ENCODE assay signal across 8 mouse cellular contexts in the genomic region with DNA sequence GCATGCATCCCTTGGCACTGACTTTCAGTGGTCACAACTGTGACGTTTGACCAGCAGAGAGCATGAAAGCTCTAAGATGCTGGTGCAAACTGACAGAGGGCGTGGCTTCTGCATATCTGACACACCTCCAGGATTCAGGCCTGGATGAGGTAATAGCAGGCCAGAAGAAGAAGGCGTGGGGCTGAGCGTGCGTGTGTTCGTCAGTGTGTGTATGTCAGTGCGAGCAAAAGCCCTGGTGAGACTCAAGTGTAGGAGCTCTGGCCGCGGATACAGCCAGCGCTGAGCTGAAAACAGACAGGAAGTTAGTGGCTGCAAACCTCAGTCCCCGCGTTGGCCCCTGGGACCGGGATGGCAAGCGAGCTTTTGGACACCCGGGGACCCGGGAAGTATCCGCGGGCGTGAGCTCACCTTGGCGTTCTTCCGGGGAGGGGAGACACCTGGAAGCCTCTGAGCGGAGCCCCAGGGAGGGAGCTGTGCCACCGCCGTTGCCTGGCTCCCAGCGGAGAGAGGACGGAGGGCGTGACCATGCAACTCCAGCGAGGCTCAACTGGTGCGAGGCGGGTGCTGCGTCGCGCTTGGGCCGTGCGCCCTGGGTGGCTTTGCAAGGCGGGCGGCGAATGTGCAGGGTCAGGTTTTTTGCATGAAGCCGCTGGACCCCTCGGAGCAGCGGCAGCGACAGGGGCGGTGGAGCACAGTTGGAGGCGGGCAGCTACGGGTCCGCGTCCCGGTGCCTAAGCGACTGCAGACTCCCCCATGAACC. TPM values are rescaled to one million over a fixed set of nuclear protein-coding genes. Genes with fewer than 3 reads are reported as not detected.
A peak's percentile ranks its signal among the peaks of the same experiment; 100 is the strongest.
DNase-seq lines count a peak whose midpoint lies in the region; ATAC-seq and TF ChIP-seq lines count a peak whose summit lies in the region.

No protein-coding gene starts in this region.

- peak overlapping the region; percentile 68 for H3K4me3 ChIP-seq in cerebellum, adult 2 months (replicated peaks; ENCODE audit: insufficient read depth, low read depth, low read length)
- H3K4me3 ChIP-seq in forebrain, embryonic 16.5 days (replicated peaks; ENCODE audit: low read length) = peak overlapping the region; percentile 74
- H3K4me3 ChIP-seq in layer of hippocampus, adult 2 months = peak overlapping the region; percentile 82
- peak overlapping the region; percentile 57 for H3K4me3 ChIP-seq in lung, embryonic 14.5 days (ENCODE audit: low read depth, low read length)

- TF ChIP-seq POLR2A in cerebellum, adult 2 months (IDR thresholded peaks at IDR 0.05; ENCODE audit: borderline replicate concordance, insufficient read depth, low read length) = peak; percentile 62; the same call in 1 of the 2 replicates

- in situ Hi-C loops in Patski (cut with MboI; ENCODE audit: low pct_unique_long_range_greater_than_20kb) = no loop called here

- peak; percentile 90 for TF ChIP-seq CTCF in Patski (IDR thresholded peaks at IDR 0.05)
- peak; percentile 47 for TF ChIP-seq CTCF in cerebellum, adult 2 months (IDR thresholded peaks at IDR 0.05; ENCODE audit: borderline replicate concordance, insufficient read depth, low read depth, low read length)
- peak; percentile 54 for TF ChIP-seq CTCF in layer of hippocampus, adult 2 months (conservative IDR thresholded peaks at IDR 0.05)
- peak; percentile 53 for TF ChIP-seq CTCF in lung, embryonic 14.5 days (IDR thresholded peaks at IDR 0.05; ENCODE audit: low read depth)

- peaks cover 7% of the 10 kb centered on the region for H3K27me3 ChIP-seq in Patski
- no peaks in the 10 kb centered on the region for H3K27me3 ChIP-seq in cerebellum, adult 2 months (ENCODE audit: control insufficient read depth, insufficient read depth, low read length)
- H3K27me3 ChIP-seq in forebrain, embryonic 16.5 days (replicated peaks; ENCODE audit: control insufficient read depth, insufficient read depth, low read length) = no peaks in the 10 kb centered on the region
- no peaks in the 10 kb centered on the region for H3K27me3 ChIP-seq in lung, embryonic 14.5 days (ENCODE audit: insufficient read depth, low read length)

- POLR2A ChIA-PET in Patski (lab: Charles Lee) = interaction anchor here (0.9 to 2.9 kb wide), 9 partner anchors 55 to 225 kb away, joined by 3 to 32 read pairs (median 3); a partner anchor contains a TSS

- CTCF ChIA-PET in Patski (lab: Charles Lee) = interaction anchor here (0.8 to 4.0 kb wide), 16 partner anchors 9 to 228 kb away, joined by 3 to 30 read pairs (median 4); a partner anchor contains a TSS

- H3K4me2 ChIP-seq in forebrain, embryonic 16.5 days (ENCODE audit: low read length) = peak overlapping the region; percentile 99
- peak overlapping the region; percentile 99 for H3K4me2 ChIP-seq in lung, embryonic 14.5 days

- ATAC-seq in Patski = peak; percentile 95
- ATAC-seq in forebrain, embryonic 16.5 days = peak; percentile 89
- ATAC-seq in lung, embryonic 14.5 days (ENCODE audit: insufficient read depth) = peak; percentile 92
- ATAC-seq in neutrophil, adult 5-6 weeks (ENCODE audit: extremely low read depth, insufficient number of reproducible peaks, low FRiP score, poor library complexity, severe bottlenecking) = peak; percentile 78

- WGBS in cerebellum, adult 2 months = under 1% methylated on average over 49 of the region's 49 CpGs
- WGBS in forebrain, embryonic 16.5 days = under 1% methylated on average over 49 of the region's 49 CpGs
- under 1% methylated on average over 49 of the region's 49 CpGs for WGBS in lung, embryonic 14.5 days

- no peaks in the 10 kb centered on the region for H3K4me1 ChIP-seq in cerebellum, adult 2 months (ENCODE audit: control insufficient read depth, insufficient read depth, low read length)
- H3K4me1 ChIP-seq in forebrain, embryonic 16.5 days (replicated peaks; ENCODE audit: control insufficient read depth, insufficient read depth, low read length) = peaks cover 4% of the 10 kb centered on the region
- no peaks in the 10 kb centered on the region for H3K4me1 ChIP-seq in lung, embryonic 14.5 days (ENCODE audit: insufficient read depth)

- H3K27ac ChIP-seq in cerebellum, adult 2 months (ENCODE audit: insufficient read depth, low read length) = 0 out of 2 replicates have a peak overlapping the region, but pooled peaks have one; percentile 29
- peak overlapping the region; percentile 31; the same call in 1 of the 2 replicates for H3K27ac ChIP-seq in forebrain, embryonic 16.5 days (ENCODE audit: low read length)
- H3K27ac ChIP-seq in layer of hippocampus, adult 2 months = peak overlapping the region; percentile 83
- peak overlapping the region; percentile 14 for H3K27ac ChIP-seq in lung, embryonic 14.5 days (ENCODE audit: low read depth)

- peak overlapping the region; percentile 69 for H3K9ac ChIP-seq in forebrain, embryonic 16.5 days (replicated peaks; ENCODE audit: low read depth, low read length)
- peak overlapping the region; percentile 63 for H3K9ac ChIP-seq in lung, embryonic 14.5 days

- DNase-seq in Patski (ENCODE audit: low read depth, low spot score) = peak; percentile 60
- peak; percentile 64 to 76 for DNase-seq in cerebellum, adult 2 months
- peak; percentile 64 for DNase-seq in heart, postnatal 4 days
- peak; percentile 36 to 51 for DNase-seq in layer of hippocampus, adult 2 months (ENCODE audit: low spot score in 2 of 2)
- DNase-seq in lung, embryonic 14.5 days = peak; percentile 87
- peak; percentile 35 for DNase-seq in thymus, postnatal 25 days

- H3K9me3 ChIP-seq in forebrain, embryonic 16.5 days (ENCODE audit: control insufficient read depth, low read length) = no peaks in the 10 kb centered on the region
- no peaks in the 10 kb centered on the region for H3K9me3 ChIP-seq in lung, embryonic 14.5 days (ENCODE audit: low read depth, low read length)

- no peaks in the 10 kb centered on the region for H3K36me3 ChIP-seq in forebrain, embryonic 16.5 days (ENCODE audit: control insufficient read depth, insufficient read depth)
- H3K36me3 ChIP-seq in lung, embryonic 14.5 days (ENCODE audit: insufficient read depth) = no peaks in the 10 kb centered on the region

RNA-seq across cellular contexts. Expression of a gene that starts 4.1 kb away (rescaled TPM):
- polyA plus RNA-seq in Patski (2021) = 0.04 TPM
- 0.16 and 0.35 TPM in 2 replicates for polyA plus RNA-seq in cerebellum, adult 2 months (2012; rRNA removed)
- polyA plus RNA-seq in forebrain, embryonic 16.5 days (2015; fragmentation: Nextera tagmentation; extraction: Ambion mirVana) = 0.21 TPM in 1 of 2 replicates, not detected in the other
- not detected for total RNA-seq in heart, postnatal 4 days (2021)
- not detected for total RNA-seq in layer of hippocampus, adult 2 months (2021)
- not detected in 2 replicates for polyA plus RNA-seq in lung, embryonic 14.5 days (2014; fragmentation: Nextera tagmentation; extraction: Ambion mirVana)
- not detected in 2 replicates for total RNA-seq in neutrophil, adult 5-6 weeks (2017)

RNA-seq across cellular contexts. Expression of a gene that starts 37.4 kb away (rescaled TPM):
- polyA plus RNA-seq in Patski (2021) = 0.64 TPM
- polyA plus RNA-seq in cerebellum, adult 2 months (2012; rRNA removed) = 0.46 and 0.70 TPM in 2 replicates
- not detected in 2 replicates for polyA plus RNA-seq in forebrain, embryonic 16.5 days (2015; fragmentation: Nextera tagmentation; extraction: Ambion mirVana)
- not detected for total RNA-seq in heart, postnatal 4 days (2021)
- under 1 TPM in 1 of 2 experiments, not detected in 1; 0.20 TPM for total RNA-seq in layer of hippocampus, adult 2 months (2021)
- not detected in 2 replicates for polyA plus RNA-seq in lung, embryonic 14.5 days (2014; fragmentation: Nextera tagmentation; extraction: Ambion mirVana)
- total RNA-seq in neutrophil, adult 5-6 weeks (2017) = not detected in 2 replicates

RNA-seq across cellular contexts. Expression of a gene that starts 50.2 kb away (rescaled TPM):
- 0.01 TPM for polyA plus RNA-seq in Patski (2021)
- polyA plus RNA-seq in cerebellum, adult 2 months (2012; rRNA removed) = 0.46 and 0.65 TPM in 2 replicates
- 7.7 and 9.8 TPM in 2 replicates for polyA plus RNA-seq in forebrain, embryonic 16.5 days (2015; fragmentation: Nextera tagmentation; extraction: Ambion mirVana)
- 10 to 100 TPM; 23.1 to 23.8 TPM for total RNA-seq in heart, postnatal 4 days (2021)
- 1 to 10 TPM; 1.5 to 2.0 TPM for total RNA-seq in layer of hippocampus, adult 2 months (2021)
- polyA plus RNA-seq in lung, embryonic 14.5 days (2014; fragmentation: Nextera tagmentation; extraction: Ambion mirVana) = 34.9 and 37.9 TPM in 2 replicates
- total RNA-seq in neutrophil, adult 5-6 weeks (2017) = 326 and 339 TPM in 2 replicates

Comparison
In these comparisons a context has a peak if more than half of its experiments do, and no peak if none do; other contexts are left out.
1. Peak in every context shown above with its lines: DNase-seq, ATAC-seq, H3K4me3 ChIP-seq and H3K27ac ChIP-seq.
2. DNase-seq: peak in every context shown above with its lines; median percentile 87 in lung, embryonic 14.5 days; 70 in cerebellum, adult 2 months; 64 in heart, postnatal 4 days; 60 in Patski; 44 in layer of hippocampus, adult 2 months; 35 in thymus, postnatal 25 days.
3. H3K27ac ChIP-seq: peak in every context shown above with its lines; median percentile 83 in layer of hippocampus, adult 2 months; 31 in forebrain, embryonic 16.5 days; 29 in cerebellum, adult 2 months; 14 in lung, embryonic 14.5 days.